Mouse (Mus musculus) MEL (cell line): ENCODE data around the gene Plaur. TPM values are rescaled to one million over a fixed set of nuclear protein-coding genes. Genes with fewer than 3 reads are reported as not detected.
A peak's percentile ranks its signal among the peaks of the same experiment; 100 is the strongest.
"Not testable (repeated sequence)": the region's sequence is repeated elsewhere in the genome, so short reads cannot be mapped to it uniquely, and the experiment has no call there.

Experiments
- DNase-seq: peaks from one replicate; pipeline ENCODE4 v3.0.0; 2011; ENCODE audit warnings: low read depth, low spot score
- H3K27ac ChIP-seq: 2 replicates; pipeline ENCODE4 v1.5.1; 2012; ENCODE audit warnings: low read depth, mild to moderate bottlenecking, control low read depth, low read length, moderate library complexity; ENCODE audit not compliant: control insufficient read depth
- H3K27me3 ChIP-seq, 2 experiments: fragments of 150-350 bp in 1 of 2; sonication (generic) in 1 of 2; 2 replicates each; pipeline ENCODE4 v1.6.1; 2012; ENCODE audit warnings: low read length in 2 of 2, mild to moderate bottlenecking in 2 of 2, improper control_type of control experiment in 1 of 2, moderate library complexity in 1 of 2; ENCODE audit not compliant: insufficient read depth in 2 of 2, control insufficient read depth in 1 of 2
- H3K36me3 ChIP-seq, 2 experiments: 2 replicates each; pipeline ENCODE4 v1.6.1; 2012 to 2014; ENCODE audit warnings: low read length in 2 of 2, improper control_type of control experiment in 1 of 2, inconsistent platforms in 1 of 2, mild to moderate bottlenecking in 1 of 2; ENCODE audit not compliant: insufficient read depth in 2 of 2, control insufficient read depth in 1 of 2
- H3K4me1 ChIP-seq, 2 experiments: fragments of 150-350 bp in 1 of 2; sonication (generic) in 1 of 2; 2 replicates each; pipeline ENCODE4 v1.6.1; 2012; ENCODE audit warnings: low read length in 2 of 2, improper control_type of control experiment in 1 of 2, mild to moderate bottlenecking in 1 of 2; ENCODE audit not compliant: insufficient read depth in 2 of 2, control insufficient read depth in 1 of 2
- H3K4me3 ChIP-seq, 2 experiments: fragments of 150-350 bp in 1 of 2; sonication (generic) in 1 of 2; 2 replicates each; pipeline ENCODE4 v1.5.1; 2012; ENCODE audit warnings: low read depth in 2 of 2, low read length in 2 of 2, mild to moderate bottlenecking in 2 of 2, moderate library complexity in 2 of 2, control low read depth in 1 of 2, improper control_type of control experiment in 1 of 2; ENCODE audit not compliant: control insufficient read depth in 1 of 2, insufficient read depth in 1 of 2
- H3K79me2 ChIP-seq: 2 replicates; pipeline ENCODE4 v1.6.1; 2012; ENCODE audit warnings: mild to moderate bottlenecking, low read length, moderate library complexity; ENCODE audit not compliant: control insufficient read depth, poor library complexity, insufficient read depth
- H3K9ac ChIP-seq: 2 replicates; pipeline ENCODE4 v1.6.1; 2012; ENCODE audit warnings: low read depth, mild to moderate bottlenecking, control low read depth, low read length, moderate library complexity; ENCODE audit not compliant: control insufficient read depth, poor library complexity, severe bottlenecking
- H3K9me3 ChIP-seq: fragments of 150-350 bp; sonication (generic); replicated peaks from 2 replicates; pipeline ENCODE4 v1.6.1; 2012; ENCODE audit warnings: mild to moderate bottlenecking, low read length, improper control_type of control experiment, moderate library complexity; ENCODE audit not compliant: insufficient read depth
- CHD2 ChIP-seq: IDR thresholded peaks from 2 replicates; pipeline ENCODE4 v1.6.1; 2011; ENCODE audit warnings: low read length, improper control_type of control experiment
- CTCF ChIP-seq, 3 experiments: IDR thresholded peaks in 2 of 3; conservative IDR thresholded peaks in 1 of 3; 2 replicates each; pipeline ENCODE4 v1.5.1; 2011 to 2012; ENCODE audit warnings: low read length in 3 of 3, low read depth in 2 of 3, mild to moderate bottlenecking in 2 of 3, improper control_type of control experiment in 1 of 3, inconsistent platforms in 1 of 3, mixed read lengths in 1 of 3, moderate library complexity in 1 of 3; ENCODE audit not compliant: control insufficient read depth in 1 of 3, insufficient read depth in 1 of 3, poor library complexity in 1 of 3, severe bottlenecking in 1 of 3
- E2F4 ChIP-seq: IDR thresholded peaks from 2 replicates; pipeline ENCODE4 v1.6.1; 2011; ENCODE audit warnings: low read depth, low read length, improper control_type of control experiment, borderline replicate concordance
- ELF1 ChIP-seq: IDR thresholded peaks from 2 replicates; pipeline ENCODE4 v1.6.1; 2014; ENCODE audit warnings: low read depth, mild to moderate bottlenecking, inconsistent platforms, low read length, improper control_type of control experiment, moderate library complexity
- EP300 ChIP-seq, 2 experiments: IDR thresholded peaks; 2 replicates each; pipeline ENCODE4 v1.6.1; 2011; ENCODE audit warnings: improper control_type of control experiment in 2 of 2, low read length in 2 of 2, low read depth in 1 of 2, mild to moderate bottlenecking in 1 of 2
- GABPA ChIP-seq: IDR thresholded peaks from 2 replicates; pipeline ENCODE4 v1.6.1; 2012; ENCODE audit warnings: low read depth, mild to moderate bottlenecking, inconsistent platforms, low read length, improper control_type of control experiment, moderate library complexity
- KAT2A ChIP-seq: conservative IDR thresholded peaks from 2 replicates; pipeline ENCODE4 v1.6.1; 2012; ENCODE audit warnings: low read depth, low read length, improper control_type of control experiment, inconsistent platforms
- MAX ChIP-seq: IDR thresholded peaks from 2 replicates; pipeline ENCODE4 v1.6.1; 2011; ENCODE audit warnings: low read length, improper control_type of control experiment
- MEF2A ChIP-seq: IDR thresholded peaks from 2 replicates; pipeline ENCODE4 v1.6.1; 2014; ENCODE audit warnings: low read depth, mild to moderate bottlenecking, inconsistent platforms, low read length, improper control_type of control experiment; ENCODE audit not compliant: poor library complexity, insufficient replicate concordance, severe bottlenecking; ENCODE audit errors: extremely low read depth
- MYC ChIP-seq: IDR thresholded peaks from 2 replicates; pipeline ENCODE4 v1.6.1; 2011; ENCODE audit warnings: low read depth, mild to moderate bottlenecking, low read length, improper control_type of control experiment, moderate library complexity
- POLR2A ChIP-seq, 2 experiments: IDR thresholded peaks; 2 replicates each; pipeline ENCODE4 v1.6.1; 2011 to 2012; ENCODE audit warnings: low read length in 2 of 2, mild to moderate bottlenecking in 2 of 2, control low read depth in 1 of 2, improper control_type of control experiment in 1 of 2, low read depth in 1 of 2, moderate library complexity in 1 of 2; ENCODE audit not compliant: control insufficient read depth in 1 of 2, insufficient read depth in 1 of 2, poor library complexity in 1 of 2
- POLR2AphosphoS2 ChIP-seq: IDR thresholded peaks from 2 replicates; pipeline ENCODE4 v1.6.1; 2011; ENCODE audit warnings: low read length, improper control_type of control experiment
- RAD21 ChIP-seq: IDR thresholded peaks from 2 replicates; pipeline ENCODE4 v1.6.1; 2011; ENCODE audit warnings: mild to moderate bottlenecking, low read depth, low read length, improper control_type of control experiment
- SMC3 ChIP-seq: IDR thresholded peaks from 2 replicates; pipeline ENCODE4 v1.6.1; 2011; ENCODE audit warnings: low read depth, low read length, improper control_type of control experiment
- TBP ChIP-seq: IDR thresholded peaks from 2 replicates; pipeline ENCODE4 v1.8.0; 2011; ENCODE audit warnings: low read depth, low read length, improper control_type of control experiment
- UBTF ChIP-seq: IDR thresholded peaks from 2 replicates; pipeline ENCODE4 v1.6.1; 2012; ENCODE audit warnings: low read depth, mild to moderate bottlenecking, inconsistent platforms, low read length, improper control_type of control experiment, moderate library complexity, borderline replicate concordance; ENCODE audit not compliant: insufficient read depth
- ZNF384 ChIP-seq: IDR thresholded peaks from 2 replicates; pipeline ENCODE4 v1.6.1; 2012; ENCODE audit warnings: low read depth, mild to moderate bottlenecking, inconsistent platforms, low read length, improper control_type of control experiment
- polyA plus RNA-seq, 2 experiments: library from polyadenylated mRNA; stranded (reverse) in 1 of 2; unstranded in 1 of 2; fragments of >175 nt in 1 of 2; fragments of >200 nt in 1 of 2; gene quantifications; 2 replicates each; pipeline versions ENCODE4 v1.2.1 to v1.2.4; 2012; ENCODE audit warnings: low replicate concordance in 2 of 2, low read depth in 1 of 2; ENCODE audit not compliant: insufficient read length in 2 of 2, insufficient read depth in 1 of 2, missing spikeins in 1 of 2
- total RNA-seq: library from RNA; depleted of rRNA; stranded (reverse); fragments of 300-350 nt; gene quantifications from 2 replicates; pipeline ENCODE4 v1.2.3, GENCODE M21; 2012

Gene Plaur
- total and polyA plus RNA-seq, 3 experiments: 8.6 to 9.7 TPM; not detected in 1

DNA sequence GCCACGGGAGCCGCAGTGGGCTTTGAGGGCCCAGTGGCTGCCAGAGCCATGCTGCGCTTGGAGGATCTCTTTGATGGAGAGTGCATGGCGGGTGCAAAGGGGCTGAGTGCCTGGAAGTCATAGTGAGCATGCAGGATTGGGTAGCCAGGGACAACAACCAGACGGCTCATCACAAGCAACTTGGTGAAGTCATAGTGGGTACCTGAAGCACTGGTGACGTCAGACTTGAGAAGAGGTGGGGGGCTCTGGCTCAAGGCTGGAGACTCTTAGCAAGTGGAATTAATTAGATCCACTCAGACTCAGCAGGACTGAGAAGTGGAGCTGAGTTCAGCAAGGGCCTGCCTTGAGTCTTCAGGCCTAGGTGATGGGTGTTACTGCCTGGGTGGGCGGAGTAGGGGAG lies 50.1 kb downstream of the Plaur start, which contains the start of gene AC161166.1:
Gene AC161166.1 (minus strand): TSS at position 101 of the 400 bp plus-strand sequence.
- DNase-seq: no peak
- peaks cover 2 to 13% of the 10 kb centered on the region in 2 experiments; a peak in 3 of 4 replicates for H3K4me1 ChIP-seq
- H3K4me3 ChIP-seq: no peak within 1 kb of the TSS
- no peak within 1 kb of the TSS for H3K27ac ChIP-seq
- H3K9ac ChIP-seq: no peak within 1 kb of the TSS
- H3K36me3 ChIP-seq: peaks cover 0 to 7% of the 10 kb centered on the region in 2 experiments; a peak in 2 of 4 replicates
- no peaks in the 10 kb centered on the region for H3K27me3 ChIP-seq
- H3K9me3 ChIP-seq: no peaks in the 10 kb centered on the region
- peaks cover 6% of the 10 kb centered on the region for H3K79me2 ChIP-seq
- TF ChIP-seq CHD2 (no peak), RAD21 (no peak), POLR2AphosphoS2 (no peak), KAT2A (no peak), GABPA (no peak), ELF1 (no peak), MYC (no peak), UBTF (no peak), MEF2A (no peak), TBP (no peak), E2F4 (no peak), MAX (no peak), EP300 (IDR thresholded peaks at IDR 0.05; ENCODE audit: low read depth in 1 of 2, low read length in 2 of 2) (no peak), POLR2A (IDR thresholded peaks at IDR 0.05; ENCODE audit: control insufficient read depth in 1 of 2, insufficient read depth in 1 of 2, low read depth in 1 of 2, low read length in 2 of 2, poor library complexity in 1 of 2) (no peak)

DNA sequence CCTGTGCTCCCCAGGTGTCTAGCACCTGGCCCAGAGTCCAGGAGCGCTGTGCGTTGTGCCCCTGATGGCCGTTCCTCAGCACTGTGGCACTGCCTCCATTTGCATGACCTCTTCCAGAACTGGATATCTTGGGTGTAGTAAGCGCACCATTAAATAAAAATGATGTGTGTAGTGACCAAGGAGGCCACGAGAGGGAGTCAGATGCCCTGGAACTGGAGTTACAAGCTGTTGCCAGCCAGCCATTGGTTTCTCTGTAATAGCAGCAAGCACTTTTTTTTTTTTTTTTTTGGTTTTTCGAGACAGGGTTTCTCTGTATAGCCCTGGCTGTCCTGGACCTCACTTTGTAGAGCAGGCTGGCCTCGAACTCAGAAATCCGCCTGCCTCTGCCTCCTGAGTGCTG lies 54.0 kb downstream of the Plaur start:
- TF ChIP-seq RAD21 (peak; percentile 46), ZNF384 (peak; percentile 74), SMC3 (peak; percentile 48), CTCF (IDR thresholded peaks at IDR 0.05 in 2 of 3, conservative IDR thresholded peaks at IDR 0.05 in 1 of 3; ENCODE audit: control insufficient read depth in 1 of 3, insufficient read depth in 1 of 3, low read depth in 2 of 3, low read length in 3 of 3, poor library complexity in 1 of 3, severe bottlenecking in 1 of 3) (peak in 2 of 3 experiments; percentile 52 to 65; a peak in 5 of 6 replicates)
- H3K36me3 ChIP-seq, H3K4me3 ChIP-seq, H3K27ac ChIP-seq, H3K4me1 ChIP-seq, H3K27me3 ChIP-seq, H3K79me2 ChIP-seq, H3K9me3 ChIP-seq, H3K9ac ChIP-seq: not testable (repeated sequence)
- DNase-seq: peak; percentile 68
